In genomic region chr8:124242913-124243312, GRCm38 (mm10) we compare ENCODE assay signal across 16 mouse cellular contexts. TPM values are rescaled to one million over a fixed set of nuclear protein-coding genes. Genes with fewer than 3 reads are reported as not detected.
DNase-seq lines count a peak whose midpoint lies in the region; ATAC-seq and TF ChIP-seq lines count a peak whose summit lies in the region.
"Had no signal": no experiment of that assay in that cellular context is flagged by ENCODE, and none has a peak within 500 bp of the region (broad histone marks: within the 10 kb centered on the region; RNA-seq: fewer than 3 reads in every experiment).

No protein-coding gene starts in this region.

- no peak for TF ChIP-seq CTCF in kidney, adult 2 months (conservative IDR thresholded peaks at IDR 0.05; ENCODE audit: insufficient read depth, insufficient read length, low read depth, low read length)

- H3K4me3 ChIP-seq in kidney, adult 2 months (ENCODE audit: insufficient read depth, low read depth, low read length): no peak overlapping the region
- H3K4me3 ChIP-seq in kidney, embryonic 16.5 days (ENCODE audit: low read length): no peak overlapping the region
- peak overlapping the region; percentile 50 for H3K4me3 ChIP-seq in megakaryocyte, embryonic 14.5 days (replicated peaks)
- H3K4me3 ChIP-seq: embryonic facial prominence, embryonic 12.5 days; embryonic facial prominence, embryonic 15.5 days; gastrocnemius, adult 2 months; hindbrain, embryonic 12.5 days had no signal

- peaks cover 10% of the 10 kb centered on the region; the same call in 1 of the 2 replicates for H3K9me3 ChIP-seq in kidney, embryonic 16.5 days (ENCODE audit: low read length)
- H3K9me3 ChIP-seq in megakaryocyte, embryonic 14.5 days: peaks cover 15% of the 10 kb centered on the region
- H3K9me3 ChIP-seq: embryonic facial prominence, embryonic 15.5 days had no signal

- no peak for TF ChIP-seq POLR2A in kidney, adult 2 months (IDR thresholded peaks at IDR 0.05; ENCODE audit: low read depth, low read length)

- H3K4me2 ChIP-seq in kidney, embryonic 16.5 days (replicated peaks; ENCODE audit: low read depth, low read length): no peak overlapping the region
- H3K4me2 ChIP-seq: embryonic facial prominence, embryonic 12.5 days; embryonic facial prominence, embryonic 15.5 days; heart, embryonic 11.5 days; hindbrain, embryonic 12.5 days had no signal

- no peaks in the 10 kb centered on the region for H3K36me3 ChIP-seq in kidney, adult 2 months (ENCODE audit: control insufficient read depth, insufficient read depth, low read length)
- H3K36me3 ChIP-seq in kidney, embryonic 16.5 days (ENCODE audit: insufficient read depth, low read length): peaks cover 11% of the 10 kb centered on the region; the same call in 1 of the 2 replicates
- H3K36me3 ChIP-seq in megakaryocyte, embryonic 14.5 days (replicated peaks; ENCODE audit: low read length): peaks cover 98% of the 10 kb centered on the region

- H3K4me1 ChIP-seq in kidney, adult 2 months (ENCODE audit: control insufficient read depth, insufficient read depth, low read length): peaks cover 22% of the 10 kb centered on the region
- peaks cover 20% of the 10 kb centered on the region for H3K4me1 ChIP-seq in kidney, embryonic 16.5 days (ENCODE audit: insufficient read depth, low read length)
- H3K4me1 ChIP-seq in megakaryocyte, embryonic 14.5 days: peaks cover 100% of the 10 kb centered on the region

- no peaks in the 10 kb centered on the region for H3K27me3 ChIP-seq in kidney, adult 2 months (replicated peaks; ENCODE audit: control insufficient read depth, insufficient read depth, low read length)
- H3K27me3 ChIP-seq in kidney, embryonic 16.5 days (ENCODE audit: insufficient read depth, low read length): no peaks in the 10 kb centered on the region
- no peaks in the 10 kb centered on the region for H3K27me3 ChIP-seq in megakaryocyte, embryonic 14.5 days (replicated peaks)
- H3K27me3 ChIP-seq: embryonic facial prominence, embryonic 12.5 days; embryonic facial prominence, embryonic 15.5 days; hindbrain, embryonic 12.5 days had no signal

- no peak overlapping the region for H3K27ac ChIP-seq in kidney, adult 2 months (ENCODE audit: insufficient read depth, low read depth, low read length)
- no peak overlapping the region for H3K27ac ChIP-seq in kidney, embryonic 16.5 days (ENCODE audit: low read length)
- H3K27ac ChIP-seq: embryonic facial prominence, embryonic 12.5 days; embryonic facial prominence, embryonic 15.5 days; gastrocnemius, adult 2 months; hindbrain, embryonic 12.5 days had no signal

- WGBS in kidney, adult 2 months: 54% methylated on average over 5 of the region's 5 CpGs
- 92% methylated on average over 5 of the region's 5 CpGs for WGBS in kidney, embryonic 16.5 days

- no peak overlapping the region for H3K9ac ChIP-seq in kidney, embryonic 16.5 days (replicated peaks; ENCODE audit: low read length)
- H3K9ac ChIP-seq: embryonic facial prominence, embryonic 12.5 days; embryonic facial prominence, embryonic 15.5 days; forebrain, postnatal 0 days; hindbrain, embryonic 12.5 days had no signal

- DNase-seq in kidney, adult 2 months: peak; percentile 76
- DNase-seq in kidney, adult 18-20 months: no peak
- DNase-seq in kidney, postnatal 25 days: peak; percentile 41 to 61
- DNase-seq in spleen, postnatal 14 days (ENCODE audit: low spot score in 2 of 2): no peak
- DNase-seq: adrenal gland, postnatal 14 days; cerebellum, adult 11 months; forebrain, postnatal 0 days; gastrocnemius, adult 2 months; gastrocnemius, postnatal 14 days had no signal

- ATAC-seq in kidney, embryonic 16.5 days (ENCODE audit: low FRiP score, low TSS enrichment): no peak
- ATAC-seq: forebrain, embryonic 14.5 days; forebrain, postnatal 0 days had no signal

RNA-seq across cellular contexts. Expression of gene Galnt2, which starts 11.7 kb away (rescaled TPM):
- polyA plus RNA-seq in kidney, adult 2 months (2012; rRNA removed): 17.0 and 22.5 TPM in 2 replicates
- polyA plus RNA-seq in kidney, embryonic 16.5 days (2015; fragmentation: Nextera tagmentation; extraction: Ambion mirVana): 47.0 and 47.1 TPM in 2 replicates
- 55.0 and 143 TPM in 2 replicates for polyA plus RNA-seq in megakaryocyte, embryonic 14.5 days (2012; ENCODE audit: insufficient read depth, low replicate concordance)

Comparison
In these comparisons a context has a peak if more than half of its experiments do, and no peak if none do; other contexts are left out.
1. DNase-seq: peak in kidney, adult 2 months (single experiment) and kidney, postnatal 25 days (2 of 2); none in kidney, adult 18-20 months (single experiment) and spleen, postnatal 14 days (0 of 2).